Mouse (Mus musculus): ENCODE measurements around the gene Gatad2b. TPM values are rescaled to one million over a fixed set of nuclear protein-coding genes. Genes with fewer than 3 reads are reported as not detected.

Gene Gatad2b
- total RNA-seq (2014; rRNA removed; ENCODE audit: low replicate concordance) = 14.1 and 25.3 TPM in 2 replicates
- polyA plus RNA-seq (2015; fragmentation: Nextera tagmentation; extraction: Ambion mirVana) = 5.8 and 6.4 TPM in 2 replicates

- WGBS = under 1% methylated on average over 45 of the region's 47 CpGs
- H3K9me3 ChIP-seq (replicated peaks; ENCODE audit: control insufficient read depth, low read length) = no peaks in the 10 kb centered on the region
- H3K36me3 ChIP-seq (replicated peaks; ENCODE audit: control insufficient read depth, insufficient read depth, low read length) = no peaks in the 10 kb centered on the region; the same call in 1 of the 2 replicates
- H3K27me3 ChIP-seq (ENCODE audit: control insufficient read depth, insufficient read depth, low read length) = no peaks in the 10 kb centered on the region
- TF ChIP-seq CTCF (IDR thresholded peaks at IDR 0.05; ENCODE audit: low read depth) (no peak), EP300 (IDR thresholded peaks at IDR 0.05; ENCODE audit: low read depth) (peak; percentile 82; the same call in 1 of the 2 replicates)
- H3K4me3 ChIP-seq (ENCODE audit: low read depth, low read length) = peak within 1 kb of the TSS; percentile 96
- peak within 1 kb of the TSS; percentile 78 for H3K4me2 ChIP-seq (ENCODE audit: low read depth, low read length)
- H3K4me1 ChIP-seq (ENCODE audit: control insufficient read depth, insufficient read depth) = peaks cover 25% of the 10 kb centered on the region
- H3K27ac ChIP-seq (ENCODE audit: low read depth) = peak within 1 kb of the TSS; percentile 99
- H3K9ac ChIP-seq (replicated peaks; ENCODE audit: low read depth, low read length) = peak within 1 kb of the TSS; percentile 97
- DNase-seq (ENCODE audit: low spot score) = peak; percentile 100
- ATAC-seq (ENCODE audit: insufficient read depth, low read depth) = peak; percentile 97
These were observed at the start of gene Gatad2b for GRCm38 (mm10) chr3:90292345-90293275. Gatad2b (plus strand) TSS chr3:90293178.

- H3K9me3 ChIP-seq (replicated peaks; ENCODE audit: control insufficient read depth, low read length) = no peaks in the 10 kb centered on the region
- no peak overlapping the region for H3K4me3 ChIP-seq (ENCODE audit: low read depth, low read length)
- H3K27ac ChIP-seq (ENCODE audit: low read depth) = no peak overlapping the region
- no peak overlapping the region for H3K4me2 ChIP-seq (ENCODE audit: low read depth, low read length)
- peaks cover 6% of the 10 kb centered on the region for H3K36me3 ChIP-seq (replicated peaks; ENCODE audit: control insufficient read depth, insufficient read depth, low read length)
- no peak for ATAC-seq (ENCODE audit: insufficient read depth, low read depth)
- no peak overlapping the region for H3K9ac ChIP-seq (replicated peaks; ENCODE audit: low read depth, low read length)
- no peak for TF ChIP-seq CTCF (IDR thresholded peaks at IDR 0.05; ENCODE audit: low read depth)
- no peak for TF ChIP-seq EP300 (IDR thresholded peaks at IDR 0.05; ENCODE audit: low read depth)
- DNase-seq (ENCODE audit: low spot score) = no peak
- 66% methylated on average over 2 of the region's 2 CpGs for WGBS
- H3K27me3 ChIP-seq (ENCODE audit: control insufficient read depth, insufficient read depth, low read length) = no peaks in the 10 kb centered on the region
- H3K4me1 ChIP-seq (ENCODE audit: control insufficient read depth, insufficient read depth) = peaks cover 8% of the 10 kb centered on the region; the same call in 1 of the 2 replicates
These were observed 47.6 kb upstream of the Gatad2b start for GRCm38 (mm10) chr3:90245406-90245805.

- H3K4me2 ChIP-seq (ENCODE audit: low read depth, low read length) = peak overlapping the region; percentile 71
- TF ChIP-seq CTCF (IDR thresholded peaks at IDR 0.05; ENCODE audit: low read depth) (no peak), EP300 (IDR thresholded peaks at IDR 0.05; ENCODE audit: low read depth) (no peak)
- peak overlapping the region; percentile 66 for H3K4me3 ChIP-seq (ENCODE audit: low read depth, low read length)
- peaks cover 20% of the 10 kb centered on the region for H3K36me3 ChIP-seq (replicated peaks; ENCODE audit: control insufficient read depth, insufficient read depth, low read length)
- no peaks in the 10 kb centered on the region for H3K9me3 ChIP-seq (replicated peaks; ENCODE audit: control insufficient read depth, low read length)
- WGBS = 1% methylated on average over 3 of the region's 3 CpGs
- peaks cover 6% of the 10 kb centered on the region; the same call in 1 of the 2 replicates for H3K4me1 ChIP-seq (ENCODE audit: control insufficient read depth, insufficient read depth)
- no peaks in the 10 kb centered on the region for H3K27me3 ChIP-seq (ENCODE audit: control insufficient read depth, insufficient read depth, low read length)
- peak overlapping the region; percentile 95 for H3K27ac ChIP-seq (ENCODE audit: low read depth)
- ATAC-seq (ENCODE audit: insufficient read depth, low read depth) (no peak), DNase-seq (ENCODE audit: low spot score) (no peak)
- H3K9ac ChIP-seq (replicated peaks; ENCODE audit: low read depth, low read length) = peak overlapping the region; percentile 74
These were observed 45.4 kb upstream of the Gatad2b start for GRCm38 (mm10) chr3:90247630-90247959.

GRCm38 (mm10) chr3:90247960-90248745 lies 44.8 kb upstream of the Gatad2b start, which contains the start of gene Slc39a1:
Slc39a1 (plus strand) TSS chr3:90248172.
- ATAC-seq (ENCODE audit: insufficient read depth, low read depth) (peak; percentile 94), DNase-seq (ENCODE audit: low spot score) (peak; percentile 98)
- TF ChIP-seq CTCF (IDR thresholded peaks at IDR 0.05; ENCODE audit: low read depth) (no peak), EP300 (IDR thresholded peaks at IDR 0.05; ENCODE audit: low read depth) (no peak)
- Histone ChIP-seq H3K27me3 (ENCODE audit: control insufficient read depth, insufficient read depth, low read length) (no peaks in the 10 kb centered on the region), H3K9ac (replicated peaks; ENCODE audit: low read depth, low read length) (peak within 1 kb of the TSS; percentile 74), H3K4me1 (ENCODE audit: control insufficient read depth, insufficient read depth) (peaks cover under 1% of the 10 kb centered on the region; the same call in 1 of the 2 replicates), H3K9me3 (replicated peaks; ENCODE audit: control insufficient read depth, low read length) (no peaks in the 10 kb centered on the region), H3K27ac (ENCODE audit: low read depth) (peak within 1 kb of the TSS; percentile 95), H3K4me2 (ENCODE audit: low read depth, low read length) (peak within 1 kb of the TSS; percentile 71), H3K36me3 (replicated peaks; ENCODE audit: control insufficient read depth, insufficient read depth, low read length) (peaks cover 20% of the 10 kb centered on the region), H3K4me3 (ENCODE audit: low read depth, low read length) (peak within 1 kb of the TSS; percentile 66)
- WGBS = 0% methylated on average over 44 of the region's 44 CpGs

GRCm38 (mm10) chr3:90248746-90249100 lies 44.3 kb upstream of the Gatad2b start:
- Histone ChIP-seq H3K4me1 (ENCODE audit: control insufficient read depth, insufficient read depth) (no peaks in the 10 kb centered on the region), H3K27ac (ENCODE audit: low read depth) (peak overlapping the region; percentile 95), H3K36me3 (replicated peaks; ENCODE audit: control insufficient read depth, insufficient read depth, low read length) (peaks cover 20% of the 10 kb centered on the region), H3K9me3 (replicated peaks; ENCODE audit: control insufficient read depth, low read length) (no peaks in the 10 kb centered on the region), H3K27me3 (ENCODE audit: control insufficient read depth, insufficient read depth, low read length) (no peaks in the 10 kb centered on the region), H3K4me2 (ENCODE audit: low read depth, low read length) (peak overlapping the region; percentile 71), H3K4me3 (ENCODE audit: low read depth, low read length) (peak overlapping the region; percentile 66), H3K9ac (replicated peaks; ENCODE audit: low read depth, low read length) (peak overlapping the region; percentile 74)
- WGBS = under 1% methylated on average over 10 of the region's 10 CpGs
- TF ChIP-seq EP300 (IDR thresholded peaks at IDR 0.05; ENCODE audit: low read depth) = peak; percentile 36; the same call in 1 of the 2 replicates
- no peak for TF ChIP-seq CTCF (IDR thresholded peaks at IDR 0.05; ENCODE audit: low read depth)
- ATAC-seq (ENCODE audit: insufficient read depth, low read depth) (peak; percentile 31), DNase-seq (ENCODE audit: low spot score) (peak; percentile 73)

All from heart, postnatal 0 days (tissue).